Mouse (Mus musculus) ovary, postnatal 36 days (tissue): Measurements from ENCODE around the gene Tcf7l2.

ENCODE experiments used
- DNase-seq: peaks from one replicate; pipeline ENCODE4 v3.0.0; 2022; ENCODE audit warnings: low spot score, mixed read lengths

The Tcf7l2 gene

GRCm38 (mm10) chr19:55941253-55942125, 199.9 kb downstream of the Tcf7l2 start:
- no peak for DNase-seq

GRCm38 (mm10) chr19:55951397-55951796, 209.8 kb downstream of the Tcf7l2 start:
- peak; percentile 34 for DNase-seq

- DNase-seq = peak; percentile 35
Measured at GRCm38 (mm10) chr19:55953207-55953606, 211.6 kb downstream of the Tcf7l2 start.

- no peak for DNase-seq
Measured at GRCm38 (mm10) chr19:55955126-55955525, 213.5 kb downstream of the Tcf7l2 start.

- no peak for DNase-seq
Measured at GRCm38 (mm10) chr19:55956745-55957144, 215.1 kb downstream of the Tcf7l2 start.

GRCm38 (mm10) chr19:55964421-55964820, 222.8 kb downstream of the Tcf7l2 start:
- no peak for DNase-seq

- no peak for DNase-seq
Measured at GRCm38 (mm10) chr19:55966066-55966465, 224.4 kb downstream of the Tcf7l2 start.

- peak; percentile 45 for DNase-seq
Measured at GRCm38 (mm10) chr19:55969929-55970531, 228.4 kb downstream of the Tcf7l2 start.

- no peak for DNase-seq
Measured at GRCm38 (mm10) chr19:55976073-55976472, 234.5 kb downstream of the Tcf7l2 start.
